Mouse (Mus musculus) intestine, embryonic 14.5 days (tissue): ENCODE results near the gene Smoc1. TPM values are rescaled to one million over a fixed set of nuclear protein-coding genes. Genes with fewer than 3 reads are reported as not detected.

ENCODE experiments used
- ATAC-seq: fragments of 200-750 bp; cut with Nextera tagmentation; replicated peaks from 2 replicates; pipeline ENCODE4 v1.8.0; 2017; ENCODE audit warnings: low read depth, moderate number of reproducible peaks, moderate TSS enrichment, moderate library complexity; ENCODE audit not compliant: low FRiP score, low TSS enrichment
- DNase-seq: peaks from one replicate; pipeline ENCODE4 v3.0.0-alpha.2; 2018; ENCODE audit warnings: low spot score
- H3K27ac ChIP-seq: fragments of 300-500 bp; sonication (generic); 2 replicates; pipeline ENCODE4 v1.5.1; 2014; ENCODE audit warnings: low read depth, mild to moderate bottlenecking, control low read depth
- H3K27me3 ChIP-seq: fragments of 300-500 bp; sonication (generic); replicated peaks from 2 replicates; pipeline ENCODE4 v1.6.1; 2014; ENCODE audit warnings: low read length, control low read depth; ENCODE audit not compliant: control insufficient read depth, insufficient read depth
- H3K36me3 ChIP-seq: fragments of 300-500 bp; sonication (generic); 2 replicates; pipeline ENCODE4 v1.6.1; 2014; ENCODE audit warnings: low read length, control low read depth; ENCODE audit not compliant: control insufficient read depth, insufficient read depth
- H3K4me1 ChIP-seq: fragments of 300-500 bp; sonication (generic); replicated peaks from 2 replicates; pipeline ENCODE4 v1.6.1; 2014; ENCODE audit warnings: low read length, control low read depth, mixed read lengths; ENCODE audit not compliant: control insufficient read depth, insufficient read depth
- H3K4me2 ChIP-seq: fragments of 300-500 bp; sonication (generic); 2 replicates; pipeline ENCODE4 v1.6.1; 2014; ENCODE audit warnings: low read length
- H3K4me3 ChIP-seq: fragments of 300-500 bp; sonication (generic); 2 replicates; pipeline ENCODE4 v1.5.1; 2014; ENCODE audit warnings: low read depth, low read length, control low read depth, mixed read lengths
- H3K9ac ChIP-seq: fragments of 300-500 bp; sonication (generic); 2 replicates; pipeline ENCODE4 v1.6.1; 2014; ENCODE audit warnings: mild to moderate bottlenecking, low read length
- H3K9me3 ChIP-seq: fragments of 300-500 bp; sonication (generic); 2 replicates; pipeline ENCODE4 v1.6.1; 2016; ENCODE audit warnings: low read length, control low read depth; ENCODE audit not compliant: control insufficient read depth
- WGBS: fragments of 180-500 bp; shearing (Covaris S2); extraction: QIAGEN DNeasy Blood & Tissue Kit; methylation state at CpG from one replicate; pipeline ENCODE4 v1.1.7; 2014; 5-methylcytosine and 5-hydroxymethylcytosine counted together
- polyA plus RNA-seq: library from polyadenylated mRNA; unstranded; fragments of >200 nt; fragmentation: Nextera tagmentation; extraction: Ambion mirVana; gene quantifications from 2 replicates; pipeline ENCODE4 v1.2.1, GENCODE M21; 2014

The Smoc1 gene
- polyA plus RNA-seq, 1 experiment from 2014 or later = 10.9 TPM

DNA sequence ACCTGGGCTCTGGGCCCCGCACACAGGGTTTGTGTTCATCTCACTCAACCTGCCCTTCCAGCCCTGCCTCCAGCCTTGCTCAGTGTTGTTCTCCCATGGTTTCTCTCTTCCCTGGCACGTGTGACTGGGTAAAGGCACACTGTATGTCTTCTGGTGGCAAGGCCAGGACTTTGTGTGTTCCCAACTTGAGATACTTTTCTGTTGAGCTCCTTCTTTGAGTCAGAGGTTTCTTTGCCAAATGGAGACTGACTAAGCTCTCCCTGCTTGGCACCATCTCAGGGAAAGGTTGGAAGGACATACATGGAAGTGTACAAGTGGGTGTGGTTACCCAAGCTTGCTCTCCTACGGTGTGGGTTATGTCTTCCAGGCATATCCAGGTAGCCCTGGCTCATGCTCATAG lies 136.5 kb downstream of the Smoc1 start:
- H3K27me3 ChIP-seq = no peaks in the 10 kb centered on the region
- H3K27ac ChIP-seq = no peak overlapping the region
- DNase-seq = no peak
- H3K36me3 ChIP-seq = no peaks in the 10 kb centered on the region
- no peak overlapping the region for H3K9ac ChIP-seq
- no peak for ATAC-seq
- peaks cover 7% of the 10 kb centered on the region for H3K4me1 ChIP-seq
- WGBS = 82% methylated on average over 3 of the region's 3 CpGs
- no peak overlapping the region for H3K4me3 ChIP-seq
- no peaks in the 10 kb centered on the region for H3K9me3 ChIP-seq
- H3K4me2 ChIP-seq = no peak overlapping the region

DNA sequence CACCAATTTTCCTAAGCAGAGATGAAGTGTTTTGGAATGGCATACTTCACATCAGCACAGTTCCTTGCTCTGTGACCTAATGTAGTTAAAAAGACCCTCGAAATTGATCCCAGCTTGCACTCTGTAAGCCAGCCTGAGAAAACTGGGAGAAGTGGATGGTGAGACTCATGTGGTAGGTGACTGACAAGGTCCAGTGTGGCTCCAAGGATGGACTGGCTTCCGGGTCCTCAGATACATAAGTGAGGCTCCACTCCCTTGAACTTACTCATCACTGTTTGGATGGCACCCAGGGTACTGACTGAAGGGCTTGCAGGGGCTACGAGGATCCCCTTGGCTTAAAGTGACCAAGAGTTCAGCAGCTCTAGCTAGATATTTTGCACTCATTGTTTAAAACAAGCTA lies 137.0 kb downstream of the Smoc1 start:
- Histone ChIP-seq H3K9me3 (no peaks in the 10 kb centered on the region), H3K27me3 (no peaks in the 10 kb centered on the region), H3K4me3 (no peak overlapping the region), H3K27ac (no peak overlapping the region), H3K36me3 (no peaks in the 10 kb centered on the region), H3K4me1 (peaks cover 7% of the 10 kb centered on the region), H3K9ac (no peak overlapping the region), H3K4me2 (no peak overlapping the region)
- 95% methylated on average over 3 of the region's 3 CpGs for WGBS
- DNase-seq (no peak), ATAC-seq (no peak)

DNA sequence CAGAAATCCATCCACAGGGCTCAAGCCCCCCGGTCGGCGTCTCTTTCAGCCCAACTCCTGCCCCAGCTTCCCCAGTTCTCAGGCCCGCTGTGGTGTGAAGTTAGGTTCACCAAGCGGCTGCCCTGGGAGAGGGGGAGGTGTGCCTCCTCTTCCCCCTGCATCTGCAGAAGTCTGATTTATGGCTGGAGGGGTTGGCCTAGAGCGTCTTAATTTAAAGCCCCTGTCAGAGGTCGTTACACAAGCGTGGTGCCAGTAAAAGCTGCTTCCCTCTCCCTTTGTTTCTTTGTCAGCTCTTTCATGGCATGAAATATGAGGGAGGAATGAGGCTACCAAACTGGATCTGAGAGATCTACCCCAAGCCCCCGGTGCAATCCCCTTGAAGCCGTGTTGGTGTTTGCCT lies 139.5 kb downstream of the Smoc1 start:
- 15% methylated on average over 10 of the region's 10 CpGs for WGBS
- peaks cover 7% of the 10 kb centered on the region for H3K4me1 ChIP-seq
- H3K36me3 ChIP-seq = no peaks in the 10 kb centered on the region
- H3K9me3 ChIP-seq = no peaks in the 10 kb centered on the region
- no peaks in the 10 kb centered on the region for H3K27me3 ChIP-seq
- H3K27ac ChIP-seq = no peak overlapping the region
- ATAC-seq (no peak), DNase-seq (no peak)
- no peak overlapping the region for H3K4me3 ChIP-seq
- H3K9ac ChIP-seq = no peak overlapping the region
- H3K4me2 ChIP-seq = no peak overlapping the region

DNA sequence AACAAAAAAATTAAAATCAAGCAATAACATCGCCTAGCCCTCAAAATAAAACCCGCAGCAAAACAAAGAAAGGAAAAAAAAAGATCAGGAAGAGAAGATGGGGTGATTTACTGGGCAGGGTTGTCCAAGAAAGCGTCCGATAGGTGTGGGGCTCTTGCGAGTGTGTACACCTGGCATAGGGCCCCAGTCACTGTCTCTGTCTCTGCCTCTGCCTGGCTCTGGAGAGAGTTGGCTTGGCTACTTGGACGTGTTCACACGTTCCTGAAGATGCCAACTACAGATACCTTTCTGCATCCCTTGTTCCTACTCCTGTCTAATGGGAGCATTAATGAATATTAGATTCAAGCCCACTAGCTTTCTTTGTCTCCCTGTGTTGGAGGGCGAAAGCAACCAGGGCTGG lies 140.0 kb downstream of the Smoc1 start:
- 64% methylated on average over 8 of the region's 8 CpGs for WGBS
- Histone ChIP-seq H3K27me3 (no peaks in the 10 kb centered on the region), H3K4me1 (peaks cover 7% of the 10 kb centered on the region), H3K36me3 (no peaks in the 10 kb centered on the region), H3K27ac (no peak overlapping the region), H3K4me2 (no peak overlapping the region), H3K9me3 (no peaks in the 10 kb centered on the region), H3K9ac (no peak overlapping the region), H3K4me3 (no peak overlapping the region)
- DNase-seq (no peak), ATAC-seq (no peak)

DNA sequence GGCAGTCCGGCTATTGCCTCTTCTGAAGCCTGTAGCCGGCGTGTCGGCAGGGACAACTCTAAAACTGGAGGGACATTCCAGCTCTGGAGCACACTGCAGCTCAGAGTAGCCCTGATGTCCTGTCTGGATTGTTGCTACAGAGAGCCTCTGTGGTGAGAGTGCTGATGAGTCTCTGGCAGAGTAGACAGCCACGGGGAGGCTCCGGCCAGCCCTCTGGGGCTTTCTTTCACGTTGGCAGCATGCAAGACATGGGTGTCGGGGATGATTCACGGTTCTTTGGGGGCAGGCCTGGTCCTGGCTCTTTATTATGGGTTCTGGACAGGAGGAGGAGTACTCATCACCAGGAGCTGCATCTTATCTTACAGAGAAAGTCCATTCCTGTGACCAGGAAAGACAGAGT lies 140.5 kb downstream of the Smoc1 start:
- Histone ChIP-seq H3K9ac (no peak overlapping the region), H3K27me3 (no peaks in the 10 kb centered on the region), H3K4me3 (no peak overlapping the region), H3K4me2 (no peak overlapping the region), H3K9me3 (no peaks in the 10 kb centered on the region), H3K27ac (no peak overlapping the region), H3K4me1 (peaks cover 7% of the 10 kb centered on the region), H3K36me3 (no peaks in the 10 kb centered on the region)
- no peak for DNase-seq
- WGBS = 60% methylated on average over 9 of the region's 9 CpGs
- no peak for ATAC-seq

DNA sequence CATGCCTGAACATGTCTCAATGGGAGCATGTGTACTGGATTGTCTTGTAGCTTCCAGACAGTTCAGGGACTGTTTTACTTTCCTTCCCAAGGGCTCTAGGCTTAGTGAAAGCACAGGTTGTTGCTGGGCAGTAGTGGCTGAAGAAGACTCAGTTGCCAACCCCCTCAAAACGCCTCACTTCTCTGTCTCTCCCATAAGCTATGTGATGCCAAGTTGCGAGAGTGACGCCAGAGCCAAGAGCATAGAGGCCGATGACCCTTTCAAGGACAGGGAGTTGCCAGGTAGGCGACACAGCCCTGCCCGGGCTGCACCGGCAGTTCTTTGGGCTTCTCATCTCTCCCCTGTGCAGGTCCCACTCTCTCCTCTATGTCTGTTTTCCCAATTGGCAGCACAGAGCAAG lies 141.4 kb downstream of the Smoc1 start:
- ATAC-seq (no peak), DNase-seq (no peak)
- 92% methylated on average over 7 of the region's 7 CpGs for WGBS
- no peak overlapping the region for H3K4me3 ChIP-seq
- H3K27ac ChIP-seq = no peak overlapping the region
- H3K9me3 ChIP-seq = no peaks in the 10 kb centered on the region
- no peaks in the 10 kb centered on the region for H3K36me3 ChIP-seq
- no peak overlapping the region for H3K4me2 ChIP-seq
- H3K4me1 ChIP-seq = peaks cover 7% of the 10 kb centered on the region
- H3K9ac ChIP-seq = no peak overlapping the region
- H3K27me3 ChIP-seq = no peaks in the 10 kb centered on the region

DNA sequence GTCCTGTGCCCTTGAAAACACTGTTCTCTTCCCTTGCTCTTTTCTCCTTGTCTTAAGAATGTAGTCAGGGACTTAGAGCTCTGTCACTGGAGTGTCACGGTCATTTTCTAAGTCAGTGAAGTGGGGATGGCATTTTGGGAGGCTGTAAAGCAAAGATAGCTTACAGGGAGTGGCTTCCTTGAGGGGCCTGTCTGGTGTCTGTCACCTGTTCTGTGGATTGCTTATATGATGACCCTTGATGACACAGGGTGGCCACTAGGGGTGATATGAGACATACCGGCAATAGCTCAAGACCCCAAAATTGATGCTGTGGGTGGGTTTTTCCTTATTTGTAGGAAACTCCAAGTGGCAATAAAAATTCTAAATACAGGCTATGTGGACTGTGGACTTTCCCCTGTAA lies 141.9 kb downstream of the Smoc1 start:
- Histone ChIP-seq H3K27ac (no peak overlapping the region), H3K4me3 (no peak overlapping the region), H3K27me3 (no peaks in the 10 kb centered on the region), H3K9me3 (no peaks in the 10 kb centered on the region), H3K4me1 (peaks cover 7% of the 10 kb centered on the region), H3K36me3 (no peaks in the 10 kb centered on the region), H3K9ac (no peak overlapping the region), H3K4me2 (no peak overlapping the region)
- DNase-seq (no peak), ATAC-seq (no peak)
- 79% methylated on average over 2 of the region's 2 CpGs for WGBS

DNA sequence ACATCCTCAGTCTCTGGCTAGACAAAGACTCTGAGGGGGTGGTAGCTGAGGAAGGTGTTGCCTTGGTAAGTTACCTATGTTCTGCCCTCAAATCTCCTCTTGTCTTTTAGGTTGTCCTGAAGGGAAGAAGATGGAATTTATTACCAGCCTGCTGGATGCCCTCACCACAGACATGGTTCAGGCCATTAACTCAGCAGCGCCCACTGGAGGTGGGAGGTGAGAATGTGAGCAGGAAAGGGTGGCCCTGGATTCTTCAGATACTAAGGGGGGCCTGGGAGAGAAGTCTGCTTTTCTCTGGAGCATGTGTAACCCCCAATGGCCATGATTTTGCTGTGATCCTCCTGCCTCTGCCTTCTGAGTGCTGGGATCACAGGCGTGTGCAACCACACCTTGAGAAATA lies 143.5 kb downstream of the Smoc1 start:
- Histone ChIP-seq H3K4me2 (no peak overlapping the region), H3K27me3 (no peaks in the 10 kb centered on the region), H3K36me3 (no peaks in the 10 kb centered on the region), H3K27ac (no peak overlapping the region), H3K9ac (no peak overlapping the region), H3K4me1 (peaks cover 7% of the 10 kb centered on the region), H3K9me3 (no peaks in the 10 kb centered on the region), H3K4me3 (no peak overlapping the region)
- WGBS = 90% methylated on average over 2 of the region's 2 CpGs
- ATAC-seq (no peak), DNase-seq (no peak)

DNA sequence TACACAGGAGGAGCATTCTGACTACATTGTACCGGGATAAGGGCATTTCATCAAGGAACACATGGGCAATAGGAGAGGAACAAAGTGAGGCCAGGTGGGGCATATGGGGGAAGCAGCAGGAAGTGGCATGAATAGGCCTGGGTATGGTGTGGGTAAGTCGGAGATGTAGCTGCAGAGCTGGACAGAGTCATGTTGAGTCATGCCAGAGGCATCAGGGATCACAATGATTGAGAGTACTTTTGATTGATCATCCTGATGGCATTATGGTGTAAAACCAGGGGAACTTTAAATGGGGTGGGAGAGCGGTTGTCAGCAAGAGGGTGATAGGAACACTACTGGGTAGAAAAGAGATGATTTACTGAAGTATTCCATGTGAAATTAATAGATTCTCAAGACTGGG lies 146.4 kb downstream of the Smoc1 start:
- ATAC-seq = no peak

More for the DNA sequence above, 146.4 kb downstream of the Smoc1 start:
- Histone ChIP-seq H3K4me2 (no peak overlapping the region), H3K4me1 (peaks cover 3% of the 10 kb centered on the region), H3K9ac (no peak overlapping the region), H3K4me3 (no peak overlapping the region), H3K36me3 (no peaks in the 10 kb centered on the region), H3K27me3 (no peaks in the 10 kb centered on the region), H3K27ac (no peak overlapping the region), H3K9me3 (no peaks in the 10 kb centered on the region)
- 79% methylated on average over 3 of the region's 3 CpGs for WGBS
- DNase-seq = no peak
